Mouse (Mus musculus) heart, postnatal 0 days (tissue): Measurements from ENCODE around the gene Gm11444.

Experiments
- CTCF ChIP-seq: IDR thresholded peaks from 2 replicates; pipeline ENCODE4 v1.5.1; 2016; ENCODE audit warnings: antibody characterized with exemption, control low read depth, low read depth
- EP300 ChIP-seq: IDR thresholded peaks from 2 replicates; pipeline ENCODE4 v1.6.1; 2016; ENCODE audit warnings: antibody characterized with exemption, low read depth

- TF ChIP-seq CTCF (no peak), EP300 (no peak)
Observed at GRCm38 (mm10) chr11:85825031-85825430, 25.1 kb downstream of the Gm11444 start.
